Mouse (Mus musculus) heart, postnatal 0 days (tissue): ENCODE data around the gene Oas3.

Source experiments
- CTCF ChIP-seq: IDR thresholded peaks from 2 replicates; pipeline ENCODE4 v1.5.1; 2016; ENCODE audit warnings: antibody characterized with exemption, control low read depth, low read depth
- EP300 ChIP-seq: IDR thresholded peaks from 2 replicates; pipeline ENCODE4 v1.6.1; 2016; ENCODE audit warnings: antibody characterized with exemption, low read depth

DNA sequence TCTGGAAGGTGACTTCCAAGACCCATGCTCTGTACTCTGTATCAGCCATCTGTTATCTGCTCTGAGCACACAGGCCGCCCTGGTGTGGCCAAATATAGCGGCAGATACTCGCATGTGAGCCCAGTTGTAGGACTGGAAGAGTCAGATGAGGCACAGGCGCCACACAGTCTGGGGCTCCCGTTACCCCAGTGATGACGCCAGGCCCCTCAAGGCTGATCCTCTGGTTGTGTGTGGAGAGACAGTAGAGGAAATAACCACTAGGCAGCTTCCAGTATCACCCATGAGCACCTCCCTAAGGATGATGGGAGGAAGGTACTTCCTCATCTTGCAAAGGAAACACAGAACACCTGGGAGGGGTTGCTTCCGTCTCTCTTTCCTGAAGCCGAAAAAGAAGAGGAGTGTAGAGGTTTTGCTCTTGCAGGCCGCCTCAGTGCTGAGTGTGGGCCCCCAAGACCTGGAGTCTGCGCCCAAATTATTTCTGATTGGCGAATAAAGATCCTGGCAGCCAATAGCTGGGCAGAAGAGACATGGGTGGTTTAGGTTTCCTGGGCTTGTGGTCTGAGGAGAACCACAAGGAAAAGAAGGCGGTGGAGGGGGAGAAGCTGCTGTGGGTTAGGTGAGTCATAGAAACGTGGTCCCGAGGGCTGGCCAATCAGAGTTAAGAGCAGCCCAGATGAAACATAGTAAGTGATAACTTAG, 2.0 kb downstream of the Oas3 start:
- TF ChIP-seq CTCF (no peak), EP300 (no peak)
